Mouse (Mus musculus): ENCODE results near the gene Me1.

Gene Me1

DNA sequence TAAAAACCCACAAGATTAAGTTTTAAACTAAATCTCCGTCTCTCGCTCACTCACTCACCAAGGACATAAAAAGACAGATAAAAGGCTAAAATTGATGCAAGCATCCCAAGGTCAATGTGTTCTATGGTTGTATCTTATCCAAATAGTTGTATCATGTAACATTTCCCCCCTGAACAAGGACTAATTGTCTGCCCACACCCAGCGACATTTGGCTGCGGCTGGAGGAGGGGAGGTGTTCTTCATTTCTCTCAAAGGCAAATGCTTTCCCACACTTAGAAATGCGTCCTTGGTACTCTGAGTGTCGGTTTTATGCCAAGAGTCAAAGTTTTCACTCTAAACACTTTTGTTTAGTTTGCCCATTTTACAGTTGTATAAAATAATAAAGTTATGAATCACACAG lies 13.2 kb upstream of the Me1 start:
- in situ Hi-C loops (cut with MseI, MboI): no loop called here

DNA sequence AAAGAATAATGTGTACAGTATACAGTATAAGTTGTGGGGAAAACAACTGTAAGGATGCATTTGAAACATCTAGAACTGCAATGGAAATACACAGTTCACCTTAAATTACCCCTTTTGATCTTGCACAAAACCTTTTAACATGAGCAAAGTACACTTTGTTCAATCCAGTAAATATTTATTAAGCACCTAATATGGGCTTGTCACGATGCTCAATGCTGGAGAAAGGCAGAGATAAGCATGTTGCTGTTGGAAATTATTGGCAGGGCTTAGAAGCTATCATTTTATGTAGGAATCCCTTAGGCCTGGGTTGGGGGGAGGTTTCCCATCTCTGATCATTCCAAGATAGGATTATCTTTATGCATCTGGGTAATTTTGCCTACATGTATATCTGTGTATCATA lies 11.7 kb upstream of the Me1 start:
- in situ Hi-C loops (cut with MseI, MboI): no loop called here

DNA sequence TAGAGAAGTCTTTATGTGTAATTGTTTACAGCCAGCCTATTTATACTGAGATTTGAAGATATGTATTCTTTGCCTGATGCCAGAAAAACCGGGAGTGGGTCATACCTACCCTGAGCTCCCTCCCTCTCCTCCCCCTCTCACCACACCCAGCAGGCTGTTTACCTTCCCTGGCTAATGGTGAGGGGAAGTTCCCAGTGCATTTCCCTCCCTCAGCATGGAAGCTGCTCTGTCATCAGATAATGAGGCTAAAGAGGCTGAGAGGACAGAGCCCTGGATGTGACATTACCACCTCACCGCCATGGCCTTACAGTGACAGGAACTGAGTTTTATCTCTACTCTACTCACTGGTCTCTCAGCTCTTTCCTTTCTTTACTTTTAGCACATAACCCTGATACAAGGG lies 6.1 kb upstream of the Me1 start:
- in situ Hi-C loops (cut with MseI, MboI): no loop called here

DNA sequence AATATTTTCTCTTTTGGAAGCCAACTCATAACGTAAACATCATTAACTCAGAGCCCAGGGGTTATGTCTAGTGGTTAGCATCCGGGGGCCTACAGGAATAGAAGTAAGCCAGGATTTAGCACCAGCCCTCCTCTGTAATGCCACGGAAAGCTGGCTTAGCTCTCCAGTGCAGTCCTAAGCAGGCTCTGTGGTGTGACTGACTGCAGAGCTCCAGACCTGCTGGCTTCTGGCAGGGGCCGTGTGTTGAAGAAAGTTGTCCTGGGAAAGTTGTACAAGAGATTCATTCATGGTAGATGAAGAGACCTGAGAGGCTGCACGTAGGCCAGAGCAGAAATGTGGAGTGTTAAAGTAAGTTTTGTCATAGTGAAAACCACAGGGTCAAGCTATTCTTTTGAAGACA lies 5.5 kb upstream of the Me1 start:
- in situ Hi-C loops (cut with MseI, MboI): no loop called here

DNA sequence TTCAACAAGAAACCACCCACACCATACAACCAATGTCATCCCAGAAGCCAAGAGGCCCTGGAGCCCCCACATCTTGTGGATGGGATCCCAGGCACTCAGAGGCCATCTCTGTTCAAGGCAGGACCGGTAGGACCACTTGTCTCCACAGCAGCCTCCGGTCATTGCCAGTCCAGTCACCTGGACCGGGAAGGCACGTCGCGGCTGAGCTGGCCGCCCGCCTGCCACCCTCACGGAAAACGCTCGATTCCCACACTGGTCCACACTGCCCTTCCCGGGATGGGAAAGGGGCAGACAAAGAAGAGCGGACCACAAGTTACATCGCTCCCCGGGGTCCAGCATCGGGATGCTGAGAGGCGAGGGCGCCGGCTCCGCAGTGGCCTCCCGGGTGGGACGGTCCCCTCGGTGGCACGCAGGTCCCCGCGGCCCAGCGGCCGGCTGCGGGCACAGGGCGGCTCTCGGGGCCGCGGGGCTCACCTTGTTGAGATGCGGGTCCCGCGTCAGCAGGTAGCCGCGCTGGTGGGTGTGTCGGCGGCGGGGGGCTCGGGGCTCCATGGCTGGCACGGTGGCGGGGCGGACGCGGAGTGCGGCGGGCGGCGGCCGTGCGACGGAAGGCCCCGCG lies 445 bp downstream of the Me1 start:
- in situ Hi-C loops (cut with MseI, MboI): no loop called here

DNA sequence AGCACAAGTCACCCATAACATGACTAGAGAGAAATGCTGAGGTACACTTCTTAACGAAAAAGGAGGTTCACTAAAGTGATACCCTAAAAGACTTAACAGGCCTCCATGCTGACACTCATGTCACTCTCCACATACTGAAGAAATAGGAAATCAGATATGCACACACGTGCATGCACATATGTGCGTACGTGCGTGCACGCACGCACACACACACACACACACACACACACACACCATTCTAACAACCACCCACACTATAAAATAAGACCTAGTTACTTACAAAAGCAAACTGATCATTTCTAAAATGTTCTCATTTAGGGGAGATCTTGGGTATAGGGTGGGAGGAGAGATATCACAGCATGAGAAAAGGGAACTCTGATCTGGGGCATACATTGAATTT lies 1.1 kb downstream of the Me1 start:
- in situ Hi-C loops (cut with MseI, MboI): no loop called here

DNA sequence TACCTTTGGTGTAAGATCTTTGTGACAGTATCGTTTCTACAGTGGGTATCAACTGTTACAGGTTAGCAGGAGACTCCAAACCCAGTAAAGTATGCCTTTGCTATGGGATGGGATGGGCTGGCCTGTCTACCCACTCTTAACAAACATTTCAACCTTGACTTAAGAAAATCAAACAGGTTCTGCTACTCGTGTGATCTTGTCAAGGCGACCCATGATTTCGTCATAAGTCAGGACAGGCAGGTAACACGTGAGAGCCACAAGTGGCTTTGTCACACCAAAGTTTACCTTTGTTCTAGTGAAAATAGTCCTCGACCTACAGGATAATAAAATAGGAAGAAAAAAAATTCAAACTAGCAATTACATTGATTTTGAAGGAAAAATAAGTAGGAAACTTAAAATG lies 1.8 kb downstream of the Me1 start:
- in situ Hi-C loops (cut with MseI, MboI): no loop called here

DNA sequence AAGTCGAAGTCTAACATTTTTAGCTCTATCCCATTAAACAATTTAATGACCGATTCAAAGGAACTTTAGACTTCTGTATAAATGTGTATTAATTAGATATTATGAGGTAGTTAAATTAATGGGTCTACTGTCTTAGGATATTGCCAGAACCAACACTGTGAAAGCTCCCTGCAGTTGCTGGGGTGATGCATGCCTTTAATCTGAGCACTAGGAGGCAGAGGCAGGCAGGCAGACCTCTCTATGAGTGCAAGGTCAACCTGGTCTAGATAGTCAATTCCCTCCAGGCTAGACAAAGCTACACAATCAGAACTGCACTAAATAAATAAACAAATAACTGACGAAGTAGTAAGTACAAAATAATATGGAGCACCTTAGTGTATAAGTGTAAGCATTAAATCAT lies 3.1 kb downstream of the Me1 start:
- in situ Hi-C loops (cut with MseI, MboI): no loop called here

DNA sequence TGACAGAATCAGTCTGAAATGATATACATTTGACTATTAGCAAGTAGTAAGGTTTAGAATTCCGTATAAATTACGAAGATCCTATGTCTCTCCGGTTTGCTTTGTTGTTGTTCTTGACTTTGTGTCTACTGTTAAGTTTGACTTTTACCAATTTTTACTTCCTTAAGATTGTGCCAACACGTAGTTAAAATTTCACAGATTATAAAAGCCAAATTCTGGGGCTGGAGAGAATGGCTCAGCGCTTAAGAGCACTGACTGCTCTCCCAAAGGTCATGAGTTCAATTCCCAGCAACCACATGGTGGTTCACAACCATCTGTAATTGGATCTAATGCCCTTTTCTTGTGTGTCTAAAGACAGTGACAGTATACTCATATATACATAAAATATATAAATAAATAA lies 3.5 kb downstream of the Me1 start:
- in situ Hi-C loops (cut with MseI, MboI): no loop called here

DNA sequence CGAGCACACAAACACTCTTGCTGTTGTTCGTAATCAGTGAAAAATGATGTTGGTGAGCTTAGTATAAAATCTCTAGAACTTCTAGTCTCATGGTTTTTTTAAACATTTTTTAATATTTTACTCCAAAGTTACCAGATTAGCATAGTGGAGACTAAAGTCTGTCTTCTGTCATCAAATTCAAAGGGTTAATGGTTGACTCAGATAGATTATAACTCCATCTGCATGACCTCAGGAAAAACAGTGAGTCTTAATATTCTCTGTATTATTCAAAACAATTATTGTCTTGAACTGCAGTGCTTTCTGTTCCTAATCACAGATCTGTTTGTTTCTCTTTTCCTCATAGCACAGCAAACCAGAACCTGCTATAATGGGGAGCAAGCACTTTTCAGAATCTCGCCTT lies 4.7 kb downstream of the Me1 start:
- in situ Hi-C loops (cut with MseI, MboI): no loop called here

DNA sequence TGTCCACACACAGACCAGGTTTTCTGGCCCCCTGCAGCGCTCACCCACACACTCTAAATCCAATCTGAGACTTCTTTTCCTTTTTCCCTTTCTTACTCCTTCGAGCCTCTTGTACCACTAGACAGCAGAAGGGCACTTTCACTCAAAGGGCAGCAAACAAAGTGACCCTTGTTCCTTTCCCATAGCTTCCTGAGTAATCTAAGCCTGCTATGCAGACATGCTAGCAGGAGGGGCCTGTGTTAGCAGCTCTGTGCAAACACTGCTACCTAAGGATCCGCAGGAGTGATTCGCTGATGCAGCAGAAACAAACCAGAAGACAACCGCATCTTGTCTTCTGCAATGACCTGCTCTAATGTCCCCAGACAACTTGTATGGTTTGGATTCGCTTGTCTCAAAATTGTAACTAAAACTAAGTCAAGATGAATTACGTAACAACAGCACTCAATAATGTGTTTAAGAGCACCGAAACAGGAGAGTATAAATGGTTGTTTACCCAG lies 12.0 kb downstream of the Me1 start:
- in situ Hi-C loops (cut with MseI, MboI): no loop called here

DNA sequence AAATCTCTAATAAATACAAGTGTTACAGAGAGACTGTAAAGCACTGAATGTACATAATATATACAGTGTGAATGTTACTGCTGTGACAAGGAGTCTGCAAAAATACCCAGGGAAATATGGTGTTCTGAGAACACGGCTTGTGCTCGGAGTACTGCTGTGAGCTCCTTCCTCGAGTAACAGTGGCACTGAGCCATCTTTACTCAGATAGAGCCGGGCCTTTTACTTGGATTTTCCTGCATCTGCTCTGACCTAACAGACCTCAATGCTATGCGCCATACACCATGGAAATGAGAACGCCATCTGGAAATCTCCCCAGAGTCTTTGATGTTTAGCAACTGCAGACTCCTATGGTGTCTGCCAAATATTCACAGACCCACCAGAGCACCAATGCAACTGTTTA lies 12.9 kb downstream of the Me1 start:
- in situ Hi-C loops (cut with MseI, MboI): no loop called here

DNA sequence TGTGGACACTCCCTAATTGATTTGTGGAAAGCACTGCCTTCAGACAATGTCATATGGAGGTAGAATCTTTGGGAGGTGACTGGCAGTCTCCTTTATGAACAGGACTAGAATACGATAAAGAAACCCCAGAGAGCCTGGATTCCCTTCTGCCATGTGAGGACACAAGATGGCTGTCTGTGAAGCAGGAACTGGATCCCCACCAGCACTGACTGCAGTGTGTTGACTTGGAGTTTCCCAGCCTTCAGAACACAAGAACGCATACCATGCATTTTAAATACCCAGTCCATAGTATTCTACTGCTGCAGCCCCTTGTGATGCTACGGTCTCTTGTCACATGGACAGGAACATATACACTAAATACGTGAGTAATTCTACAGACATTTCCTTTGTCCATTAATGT lies 13.5 kb downstream of the Me1 start:
- in situ Hi-C loops (cut with MseI, MboI): no loop called here

DNA sequence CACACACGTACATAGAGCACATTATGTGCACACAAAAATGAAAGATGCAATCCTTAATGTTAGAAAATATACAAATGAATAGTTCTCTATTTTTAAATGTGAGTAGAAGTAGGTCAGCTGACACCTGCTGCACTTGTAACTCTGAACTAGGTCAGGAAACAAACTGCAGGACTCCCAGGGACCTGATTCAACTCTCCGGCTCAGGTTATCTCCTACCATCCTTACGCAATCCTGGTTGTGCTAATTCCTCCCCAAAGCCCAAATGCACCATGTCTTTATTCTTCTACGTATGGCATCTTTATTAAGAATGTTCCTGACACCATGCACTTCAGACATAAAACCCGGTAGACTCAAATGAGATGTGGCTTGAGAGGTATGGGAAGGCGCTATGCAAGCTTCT lies 15.3 kb downstream of the Me1 start:
- in situ Hi-C loops (cut with MseI, MboI): no loop called here

DNA sequence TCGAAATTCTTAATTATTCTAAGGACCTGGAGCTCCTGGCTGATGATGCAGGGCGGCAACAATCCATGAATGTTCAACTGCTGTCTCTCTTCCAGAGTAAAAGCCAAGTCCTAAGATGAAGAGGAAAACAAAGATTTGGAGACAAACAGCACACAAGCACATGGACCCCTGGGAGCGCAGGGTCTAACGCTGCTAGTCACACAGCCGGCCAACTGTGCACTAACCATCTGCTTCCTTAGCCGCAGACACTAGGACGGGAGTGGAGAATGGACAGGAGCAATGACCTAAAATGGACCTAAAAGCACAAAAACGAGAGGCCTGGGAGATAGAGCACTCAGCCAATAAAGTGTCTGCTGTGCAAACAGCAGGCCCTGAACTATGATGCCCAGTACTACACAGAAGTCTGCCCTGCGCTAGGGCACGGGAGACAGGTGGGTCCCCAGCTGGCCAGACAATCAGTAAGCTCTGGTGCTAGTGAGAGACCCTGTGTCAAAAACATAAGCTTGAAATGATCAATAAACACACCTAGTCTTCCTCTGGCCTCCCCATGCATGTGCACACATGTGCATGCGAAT lies 15.8 kb downstream of the Me1 start:
- in situ Hi-C loops (cut with MseI, MboI): no loop called here

DNA sequence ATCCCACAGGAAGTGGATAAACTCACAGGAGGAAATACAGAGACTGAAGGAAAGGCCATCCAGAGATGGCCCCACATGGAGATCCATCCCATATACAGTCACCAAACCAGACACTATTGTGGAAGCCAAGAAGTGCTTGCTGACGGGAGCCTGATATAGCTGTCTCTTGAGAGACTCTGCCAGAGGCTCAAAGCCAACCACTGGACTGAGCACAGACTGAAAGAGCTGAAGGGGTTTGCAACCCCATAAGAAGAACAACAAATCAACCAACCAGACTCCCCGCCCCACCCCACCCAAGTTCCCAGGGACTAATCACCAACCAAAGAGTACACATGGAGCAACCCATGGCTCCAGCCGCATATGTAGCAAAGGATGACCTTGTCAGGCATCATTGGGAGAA lies 19.5 kb downstream of the Me1 start:
- in situ Hi-C loops (cut with MseI, MboI): no loop called here

DNA sequence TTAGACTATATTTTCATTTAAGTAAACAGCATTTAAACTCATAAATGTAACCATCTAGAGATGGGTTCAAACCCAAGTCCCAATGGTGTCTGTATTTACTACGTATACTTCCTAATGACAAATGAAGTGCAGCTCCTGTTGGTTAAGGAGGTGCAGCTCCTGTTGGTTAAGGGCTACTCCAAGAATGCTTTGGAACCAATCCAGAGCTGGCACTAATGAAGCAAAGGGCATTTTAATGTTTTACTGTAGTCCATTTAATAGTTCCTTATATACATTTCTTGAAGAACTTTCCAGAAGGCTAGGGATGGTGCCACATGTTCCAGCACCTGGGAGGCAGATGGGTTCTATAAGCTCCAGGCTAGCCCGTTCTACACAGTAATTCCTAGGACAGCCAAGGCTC lies 20.3 kb downstream of the Me1 start:
- in situ Hi-C loops (cut with MseI, MboI): no loop called here

DNA sequence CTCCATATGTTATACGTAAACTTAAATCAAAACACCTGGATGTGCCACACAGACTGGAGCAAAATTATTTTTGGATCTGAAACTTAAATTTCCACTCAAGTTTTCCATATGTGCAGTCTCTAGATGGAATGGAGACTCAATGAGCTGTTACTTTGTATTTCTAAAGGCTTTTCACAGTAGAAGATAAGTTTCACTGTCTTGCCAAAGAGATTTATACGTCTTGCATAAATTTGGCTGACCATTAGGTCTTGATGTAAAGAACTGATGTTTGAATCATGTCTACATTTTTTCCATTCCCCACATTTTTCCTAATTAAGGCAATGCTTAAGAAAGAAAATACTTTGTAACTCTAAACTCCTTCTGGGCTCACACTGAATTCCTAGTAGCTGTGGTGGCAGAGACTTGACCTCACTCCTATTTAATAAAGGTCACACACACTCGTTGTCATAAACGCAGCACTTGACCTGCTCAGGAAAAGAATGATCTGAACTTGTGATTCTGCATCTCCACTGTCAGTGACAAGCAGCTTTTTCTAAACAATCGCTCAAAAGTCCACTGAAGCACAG lies 22.8 kb downstream of the Me1 start:
- in situ Hi-C loops (cut with MseI, MboI): no loop called here

DNA sequence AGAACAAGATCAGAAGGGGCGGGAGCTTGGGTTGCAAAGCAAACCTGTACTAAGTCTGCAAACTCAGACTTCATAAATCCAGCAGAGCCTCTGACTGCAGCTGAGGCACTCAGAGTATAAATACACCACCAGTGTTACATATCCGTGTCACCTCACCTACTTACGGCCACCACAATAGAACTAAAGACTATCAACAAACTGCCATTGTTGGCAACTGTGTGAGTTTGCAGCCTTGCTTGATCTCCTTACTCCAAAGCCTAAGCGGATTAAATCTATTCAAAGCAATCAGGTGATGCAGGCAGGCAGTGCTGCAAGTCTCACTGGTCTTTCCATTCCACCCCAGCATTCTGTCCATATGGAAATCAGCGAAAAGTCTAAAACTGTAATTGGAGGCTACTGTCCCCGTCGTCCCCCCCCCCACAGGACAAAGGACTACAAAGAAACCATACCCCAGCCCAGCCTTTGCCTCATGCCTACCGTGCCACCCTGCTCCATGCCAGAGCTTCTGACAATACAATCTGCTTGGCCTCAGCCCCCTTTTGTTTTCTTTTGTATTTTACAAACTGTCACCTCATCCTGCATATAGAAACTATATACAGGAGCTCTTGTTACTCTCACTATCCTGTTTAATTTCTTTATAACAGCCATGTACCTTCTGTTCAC lies 27.0 kb downstream of the Me1 start:
- in situ Hi-C loops (cut with MseI, MboI): no loop called here

DNA sequence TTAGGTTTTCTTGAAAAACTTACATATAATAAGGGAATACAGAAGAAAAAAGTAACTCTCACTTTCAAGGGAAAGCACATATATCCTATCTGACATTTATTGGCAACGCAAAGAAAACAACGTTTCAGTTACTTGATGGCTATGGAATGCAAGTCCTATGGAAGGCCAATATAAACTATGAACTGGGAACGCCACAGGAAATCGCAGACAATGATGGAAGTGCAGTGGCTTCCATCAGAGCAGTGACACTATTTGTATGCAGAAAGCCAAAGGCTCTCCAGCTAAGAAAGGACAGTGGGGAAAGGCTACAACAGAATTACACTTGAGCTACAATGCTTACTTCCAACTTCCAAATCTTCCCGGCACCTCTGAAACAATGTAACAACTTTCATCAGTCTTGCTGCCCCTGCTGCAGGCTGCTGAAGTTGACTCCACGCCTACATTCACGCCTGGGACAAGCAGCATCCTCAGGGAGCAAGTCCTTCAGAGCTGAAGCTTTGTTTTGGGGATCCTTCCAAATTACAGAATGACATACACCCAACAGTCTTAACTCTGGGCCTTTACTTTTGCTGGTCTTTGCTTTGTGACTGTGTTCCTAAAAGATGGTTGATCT lies 28.5 kb downstream of the Me1 start:
- in situ Hi-C loops (cut with MseI, MboI): no loop called here

DNA sequence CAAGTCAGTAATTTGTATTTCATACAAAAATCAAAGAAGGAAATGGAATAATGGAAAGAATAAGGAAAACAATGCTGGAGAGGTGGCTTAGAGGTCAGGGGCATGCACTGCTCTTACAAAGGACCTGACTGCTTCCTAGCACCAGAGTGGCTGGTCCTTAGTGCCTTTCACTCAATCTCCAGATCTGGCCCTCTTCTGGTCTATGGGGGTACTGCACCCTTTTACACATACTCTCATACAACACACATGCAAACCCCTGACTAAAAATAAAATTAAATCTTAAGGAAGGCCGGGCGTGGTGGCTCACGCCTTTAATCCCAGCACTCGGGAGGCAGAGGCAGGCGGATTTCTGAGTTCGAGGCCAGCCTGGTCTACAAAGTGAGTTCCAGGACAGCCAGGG lies 34.1 kb downstream of the Me1 start:
- in situ Hi-C loops (cut with MseI, MboI): no loop called here

DNA sequence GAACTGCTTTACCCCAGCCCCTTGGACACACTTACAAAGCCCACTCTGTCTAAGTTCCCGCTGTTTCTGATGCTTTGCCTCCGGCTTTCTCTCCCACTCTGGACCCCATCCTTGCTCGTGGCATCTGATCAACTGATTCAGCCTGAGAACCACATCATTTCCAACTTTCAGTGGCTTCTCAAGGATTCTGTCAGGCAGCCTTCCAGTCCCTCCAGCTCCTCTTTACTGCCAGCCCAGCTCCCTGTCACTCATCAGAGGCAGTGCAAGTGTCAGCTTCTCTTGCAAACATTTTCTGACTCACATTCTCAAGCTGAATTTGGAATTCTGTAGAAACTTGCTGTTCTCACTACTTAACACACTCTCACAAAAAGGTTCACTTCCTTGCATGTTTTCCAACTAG lies 34.5 kb downstream of the Me1 start:
- in situ Hi-C loops (cut with MseI, MboI): no loop called here

DNA sequence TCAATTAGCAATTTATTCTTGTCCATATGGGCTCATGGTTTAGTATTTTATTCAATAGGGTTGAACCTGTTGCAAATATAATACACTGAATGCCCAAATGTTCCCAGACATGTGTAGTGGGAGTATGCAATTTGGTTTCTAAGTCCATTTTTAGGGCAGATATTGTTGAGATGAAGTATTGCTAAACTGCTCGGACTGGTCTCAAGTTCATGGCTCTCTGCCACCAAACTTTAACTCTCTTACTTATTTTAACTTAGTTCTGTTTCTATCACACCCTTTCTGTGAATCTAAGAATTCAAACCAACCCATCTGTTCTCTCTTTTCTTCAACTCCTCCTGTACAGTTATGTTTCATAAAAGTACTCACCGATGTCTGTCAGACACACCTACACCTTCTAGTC lies 35.4 kb downstream of the Me1 start:
- in situ Hi-C loops (cut with MseI, MboI): no loop called here
